Mouse (Mus musculus): ENCODE measurements at regions not wholly inside any gene's neighbourhood (a gene's known extent, or its start where the extent isn't known, plus 50 kb on each side); places are given as distances from the start of the nearest gene placed in this dataset.
A peak's percentile ranks its signal among the peaks of the same experiment; 100 is the strongest.

DNA sequence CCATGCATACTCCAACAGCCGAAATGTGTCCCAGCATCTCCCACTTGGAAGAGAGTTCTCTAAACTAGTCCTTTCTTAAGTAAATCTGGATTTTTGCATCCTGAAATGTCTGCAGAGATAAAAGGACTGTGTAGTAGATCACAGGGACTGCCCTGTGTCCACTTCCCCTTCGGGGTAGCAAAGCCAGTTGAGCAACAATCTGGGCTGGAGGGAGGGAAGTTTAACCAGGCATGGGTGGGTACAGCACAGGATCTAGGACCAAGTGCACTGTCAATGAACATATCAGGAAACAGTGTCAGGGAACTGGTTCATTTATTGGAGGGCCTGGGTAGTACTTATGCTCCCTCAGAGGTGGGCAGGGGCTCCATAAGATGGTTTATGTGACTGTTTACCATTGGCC, 434.5 kb upstream of the Kif2a start:
- DNase-seq (ENCODE audit: extremely low spot score, low spot score) = no peak
- peaks cover 6% of the 10 kb centered on the region for H3K4me1 ChIP-seq
- 83% methylated on average over 2 of the region's 2 CpGs for WGBS
- H3K27ac ChIP-seq = no peak overlapping the region
- H3K36me3 ChIP-seq (replicated peaks) = no peaks in the 10 kb centered on the region
- H3K9me3 ChIP-seq = no peaks in the 10 kb centered on the region; the same call in 1 of the 2 replicates
- no peak overlapping the region for H3K4me3 ChIP-seq
- no peaks in the 10 kb centered on the region for H3K27me3 ChIP-seq (ENCODE audit: poor library complexity, severe bottlenecking)

DNA sequence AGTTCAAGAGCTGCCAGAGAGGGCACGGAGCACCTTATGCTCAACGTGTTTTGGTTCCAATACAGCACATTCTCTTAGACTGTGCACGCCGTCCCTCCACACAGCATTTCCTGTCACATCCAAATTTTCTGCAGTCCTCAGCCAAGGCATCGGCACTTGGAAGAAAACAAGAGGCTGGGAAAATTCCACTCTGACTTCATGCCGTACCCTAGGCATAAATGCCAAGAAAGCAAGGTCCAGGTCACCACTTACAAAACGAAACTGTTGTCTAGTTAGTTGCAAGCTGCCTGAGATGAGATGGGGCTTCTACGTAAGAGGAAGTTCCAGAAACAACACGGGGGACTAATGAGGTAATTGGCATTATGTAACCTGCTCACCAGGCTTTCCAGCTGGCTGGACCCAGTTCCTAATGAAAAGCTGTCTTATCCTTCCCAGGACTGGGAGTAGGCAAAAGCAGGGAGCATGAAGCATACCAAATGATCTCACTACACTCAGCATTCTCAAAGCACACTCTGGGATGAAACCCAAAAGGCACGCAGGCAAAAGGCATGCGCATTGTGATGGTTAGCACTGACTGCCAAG, 427.8 kb upstream of the Kif2a start:
- H3K27ac ChIP-seq = no peak overlapping the region
- H3K9me3 ChIP-seq = no peaks in the 10 kb centered on the region; the same call in 1 of the 2 replicates
- H3K4me3 ChIP-seq = no peak overlapping the region
- no peaks in the 10 kb centered on the region for H3K4me1 ChIP-seq
- WGBS = 87% methylated on average over 11 of the region's 11 CpGs
- no peaks in the 10 kb centered on the region for H3K36me3 ChIP-seq (replicated peaks)
- H3K27me3 ChIP-seq (ENCODE audit: poor library complexity, severe bottlenecking) = no peaks in the 10 kb centered on the region
- DNase-seq (ENCODE audit: extremely low spot score, low spot score) = no peak

GRCm38 (mm10) chr13:107447813-107448212, 425.9 kb upstream of the Kif2a start:
- Histone ChIP-seq H3K27ac (no peak overlapping the region), H3K9me3 (no peaks in the 10 kb centered on the region; the same call in 1 of the 2 replicates), H3K36me3 (replicated peaks) (no peaks in the 10 kb centered on the region), H3K4me1 (no peaks in the 10 kb centered on the region), H3K4me3 (no peak overlapping the region), H3K27me3 (ENCODE audit: poor library complexity, severe bottlenecking) (no peaks in the 10 kb centered on the region)
- DNase-seq (ENCODE audit: extremely low spot score, low spot score) = no peak
- 80% methylated on average over 2 of the region's 2 CpGs for WGBS

GRCm38 (mm10) chr13:107419363-107420155, 397.6 kb upstream of the Kif2a start:
- 80% methylated on average over 3 of the region's 3 CpGs for WGBS
- H3K36me3 ChIP-seq (replicated peaks) = no peaks in the 10 kb centered on the region
- H3K27ac ChIP-seq = no peak overlapping the region
- H3K9me3 ChIP-seq = no peaks in the 10 kb centered on the region; the same call in 1 of the 2 replicates
- H3K27me3 ChIP-seq (ENCODE audit: poor library complexity, severe bottlenecking) = no peaks in the 10 kb centered on the region
- DNase-seq (ENCODE audit: extremely low spot score, low spot score) = no peak
- no peak overlapping the region for H3K4me3 ChIP-seq
- no peaks in the 10 kb centered on the region for H3K4me1 ChIP-seq

DNA sequence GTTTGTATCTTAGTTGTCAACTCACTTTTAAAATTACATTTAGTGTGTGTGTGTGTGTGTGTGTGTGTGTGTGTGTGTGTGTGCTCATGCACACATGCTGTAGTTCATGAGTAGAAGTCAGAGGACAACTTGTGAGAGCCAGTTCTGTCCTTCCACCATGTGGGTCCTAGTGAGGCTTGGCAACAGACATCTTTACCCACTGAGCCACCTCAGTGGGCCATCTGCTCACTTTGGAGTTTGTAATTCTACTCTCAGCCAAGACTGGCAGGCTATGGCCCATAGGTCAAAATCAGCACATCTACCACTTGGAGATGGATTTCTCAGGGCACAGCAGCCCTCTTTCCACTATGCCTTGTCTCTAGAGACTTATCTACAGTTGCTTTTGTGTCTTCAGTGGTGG, 388.3 kb upstream of the Kif2a start:
- H3K4me1 ChIP-seq = peaks cover 14% of the 10 kb centered on the region
- H3K9me3 ChIP-seq = no peaks in the 10 kb centered on the region
- H3K27ac ChIP-seq = no peak overlapping the region
- H3K36me3 ChIP-seq (replicated peaks) = no peaks in the 10 kb centered on the region
- no peaks in the 10 kb centered on the region for H3K27me3 ChIP-seq (ENCODE audit: poor library complexity, severe bottlenecking)
- no peak overlapping the region for H3K4me3 ChIP-seq
- no peak for DNase-seq (ENCODE audit: extremely low spot score, low spot score)

GRCm38 (mm10) chr13:107407674-107408026, 385.7 kb upstream of the Kif2a start:
- DNase-seq (ENCODE audit: extremely low spot score, low spot score) = no peak
- Histone ChIP-seq H3K27me3 (ENCODE audit: poor library complexity, severe bottlenecking) (no peaks in the 10 kb centered on the region), H3K4me1 (peaks cover 14% of the 10 kb centered on the region), H3K9me3 (no peaks in the 10 kb centered on the region), H3K4me3 (no peak overlapping the region), H3K27ac (peak overlapping the region; percentile 12; the same call in 1 of the 2 replicates), H3K36me3 (replicated peaks) (no peaks in the 10 kb centered on the region)
- WGBS = 71% methylated on average over 5 of the region's 5 CpGs

DNA sequence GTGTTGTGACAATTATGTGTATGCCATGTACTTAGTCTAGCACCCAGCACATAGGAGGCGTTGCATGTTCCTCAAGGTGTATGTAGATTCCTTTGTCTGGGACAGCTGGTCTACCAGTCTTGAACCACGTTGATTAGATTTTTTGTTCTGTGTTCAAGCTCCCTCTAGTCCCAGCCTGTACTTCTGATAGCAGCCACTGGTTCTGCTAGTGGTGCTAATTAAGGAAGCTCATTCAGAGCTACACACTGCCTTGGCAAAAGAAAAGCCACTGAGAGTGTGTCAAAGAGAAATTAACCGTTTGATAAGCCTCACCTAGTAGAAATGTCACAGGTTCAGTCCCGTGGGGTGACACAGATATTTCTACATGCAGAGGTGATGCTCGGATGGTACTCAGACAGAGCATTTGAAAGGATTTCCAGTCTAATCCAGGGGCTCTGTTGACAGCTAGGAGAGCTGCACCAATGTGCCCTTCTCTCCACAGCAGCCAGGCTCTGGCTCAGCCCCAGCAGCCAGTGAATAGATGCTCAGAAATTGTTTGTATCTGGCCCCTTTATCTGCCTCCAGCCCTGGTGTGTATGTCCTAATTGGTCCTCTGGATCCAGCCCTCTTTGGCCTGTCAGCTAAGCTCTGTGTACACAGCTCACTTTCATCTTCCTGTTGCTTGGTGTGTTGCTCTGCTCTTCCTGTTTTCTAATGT, 385.2 kb upstream of the Kif2a start:
- 69% methylated on average over 5 of the region's 5 CpGs for WGBS
- Histone ChIP-seq H3K27ac (peak overlapping the region; percentile 32; the same call in 1 of the 2 replicates), H3K27me3 (ENCODE audit: poor library complexity, severe bottlenecking) (no peaks in the 10 kb centered on the region), H3K4me1 (peaks cover 14% of the 10 kb centered on the region), H3K4me3 (no peak overlapping the region), H3K9me3 (no peaks in the 10 kb centered on the region), H3K36me3 (replicated peaks) (no peaks in the 10 kb centered on the region)
- DNase-seq (ENCODE audit: extremely low spot score, low spot score) = no peak

- no peak for DNase-seq (ENCODE audit: extremely low spot score, low spot score)
- Histone ChIP-seq H3K9me3 (no peaks in the 10 kb centered on the region), H3K27ac (no peak overlapping the region), H3K4me3 (no peak overlapping the region), H3K27me3 (ENCODE audit: poor library complexity, severe bottlenecking) (no peaks in the 10 kb centered on the region), H3K4me1 (peaks cover 7% of the 10 kb centered on the region; the same call in 1 of the 2 replicates), H3K36me3 (replicated peaks) (no peaks in the 10 kb centered on the region)
- 73% methylated on average over 8 of the region's 8 CpGs for WGBS
Observed at GRCm38 (mm10) chr13:107398621-107399363, 376.9 kb upstream of the Kif2a start.

DNA sequence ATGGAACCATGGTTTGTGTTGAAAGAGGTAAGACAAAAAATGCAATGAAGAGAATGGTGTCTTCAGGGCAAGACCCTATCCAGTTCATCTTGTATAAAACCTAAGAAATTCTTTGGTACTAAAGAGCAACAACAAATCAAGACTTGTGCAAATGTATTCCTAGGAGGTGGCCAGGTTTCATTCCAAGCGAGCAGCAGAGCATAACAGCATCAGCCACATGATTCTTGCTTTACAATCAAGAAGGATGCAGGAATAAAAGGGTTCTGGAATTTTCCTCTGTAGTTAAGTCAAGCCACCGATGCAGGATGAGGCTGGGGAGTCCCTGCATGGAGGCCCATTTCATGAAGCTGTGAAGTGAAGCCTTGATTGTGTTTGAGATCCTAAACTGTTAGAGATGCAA, 374.1 kb upstream of the Kif2a start:
- no peaks in the 10 kb centered on the region for H3K27me3 ChIP-seq (ENCODE audit: poor library complexity, severe bottlenecking)
- no peak for DNase-seq (ENCODE audit: extremely low spot score, low spot score)
- no peaks in the 10 kb centered on the region for H3K36me3 ChIP-seq (replicated peaks)
- H3K9me3 ChIP-seq = no peaks in the 10 kb centered on the region
- WGBS = 82% methylated on average over 2 of the region's 2 CpGs
- H3K4me1 ChIP-seq = peaks cover 7% of the 10 kb centered on the region; the same call in 1 of the 2 replicates
- H3K27ac ChIP-seq = no peak overlapping the region
- H3K4me3 ChIP-seq = no peak overlapping the region

GRCm38 (mm10) chr13:107394451-107394850, 372.5 kb upstream of the Kif2a start:
- Histone ChIP-seq H3K27me3 (ENCODE audit: poor library complexity, severe bottlenecking) (no peaks in the 10 kb centered on the region), H3K36me3 (replicated peaks) (no peaks in the 10 kb centered on the region), H3K4me1 (peaks cover 7% of the 10 kb centered on the region; the same call in 1 of the 2 replicates), H3K4me3 (no peak overlapping the region), H3K27ac (no peak overlapping the region), H3K9me3 (no peaks in the 10 kb centered on the region)
- 87% methylated on average over 1 of the region's 1 CpGs for WGBS
- DNase-seq (ENCODE audit: extremely low spot score, low spot score) = no peak

GRCm38 (mm10) chr13:107389535-107390150, 367.7 kb upstream of the Kif2a start:
- H3K4me3 ChIP-seq = no peak overlapping the region
- no peaks in the 10 kb centered on the region for H3K27me3 ChIP-seq (ENCODE audit: poor library complexity, severe bottlenecking)
- DNase-seq (ENCODE audit: extremely low spot score, low spot score) = no peak
- WGBS = 87% methylated on average over 4 of the region's 4 CpGs
- H3K36me3 ChIP-seq (replicated peaks) = no peaks in the 10 kb centered on the region
- H3K27ac ChIP-seq = no peak overlapping the region
- no peaks in the 10 kb centered on the region for H3K9me3 ChIP-seq
- no peaks in the 10 kb centered on the region for H3K4me1 ChIP-seq

DNA sequence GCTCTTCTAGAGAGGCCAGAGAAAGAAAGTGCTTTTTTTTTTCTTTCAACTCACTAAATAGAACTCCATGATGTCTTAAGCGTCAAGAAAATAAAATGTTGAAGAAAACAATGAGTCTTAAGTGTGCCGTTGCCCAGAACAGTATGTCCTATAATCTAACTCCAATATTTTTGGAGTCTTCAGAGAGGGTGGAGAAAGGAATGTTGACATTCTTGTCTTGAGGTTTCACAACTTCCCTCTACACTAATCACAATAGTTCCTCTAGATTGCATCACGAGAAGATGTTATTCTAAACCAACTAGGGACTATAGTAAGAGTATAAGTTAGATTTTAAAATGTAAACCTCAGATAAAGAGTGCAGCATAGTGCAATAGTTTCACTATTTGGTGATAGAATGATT, 367.1 kb upstream of the Kif2a start:
- no peak overlapping the region for H3K4me3 ChIP-seq
- H3K27ac ChIP-seq = no peak overlapping the region
- no peaks in the 10 kb centered on the region for H3K4me1 ChIP-seq
- no peaks in the 10 kb centered on the region for H3K27me3 ChIP-seq (ENCODE audit: poor library complexity, severe bottlenecking)
- WGBS = 93% methylated on average over 3 of the region's 3 CpGs
- no peaks in the 10 kb centered on the region for H3K9me3 ChIP-seq
- DNase-seq (ENCODE audit: extremely low spot score, low spot score) = no peak
- no peaks in the 10 kb centered on the region for H3K36me3 ChIP-seq (replicated peaks)

Measured in forebrain, embryonic 10.5 days (tissue).